17 mouse cellular contexts compared by ENCODE assay signal in the genomic region with DNA sequence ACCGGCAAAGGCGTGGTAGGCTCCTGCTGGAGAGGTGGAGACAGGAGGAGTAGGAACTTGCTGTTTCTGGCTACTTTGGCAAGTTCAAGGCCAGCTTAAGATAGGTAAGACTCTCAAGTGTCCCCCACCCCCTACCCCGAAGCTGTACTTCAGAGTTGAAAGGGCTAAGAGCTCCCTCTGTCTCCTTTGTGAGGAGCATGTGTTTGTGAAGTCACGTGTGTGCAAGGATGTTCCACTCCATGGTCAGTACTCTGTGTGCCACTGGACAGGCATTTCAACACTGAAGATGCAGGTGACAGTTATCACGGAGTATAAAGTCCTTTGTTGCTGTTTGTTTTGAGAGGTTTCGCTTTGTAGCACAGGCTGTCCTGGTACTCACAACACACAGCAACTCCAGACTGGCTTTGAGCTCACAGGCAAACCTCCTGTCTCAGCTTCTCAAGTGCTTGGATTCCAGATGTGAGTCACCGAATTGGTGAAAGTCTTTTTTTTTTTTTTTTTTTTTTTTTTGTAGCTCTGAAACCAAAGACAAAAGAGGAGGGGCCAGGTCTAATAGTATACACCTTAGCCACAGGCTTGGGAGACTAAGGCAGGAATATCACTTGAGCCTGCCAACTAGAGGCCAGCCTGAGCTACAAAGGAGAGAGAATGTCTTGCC. TPM values are rescaled to one million over a fixed set of nuclear protein-coding genes. Genes with fewer than 3 reads are reported as not detected.
A peak's percentile ranks its signal among the peaks of the same experiment; 100 is the strongest.
DNase-seq lines count a peak whose midpoint lies in the region; ATAC-seq and TF ChIP-seq lines count a peak whose summit lies in the region.
"Had no signal": no experiment of that assay in that cellular context is flagged by ENCODE, and none has a peak within 500 bp of the region (broad histone marks: within the 10 kb centered on the region; RNA-seq: fewer than 3 reads in every experiment).

No protein-coding gene starts in this region.

- H3K27me3 ChIP-seq in heart, embryonic 13.5 days (replicated peaks) = no peaks in the 10 kb centered on the region
- no peaks in the 10 kb centered on the region for H3K27me3 ChIP-seq in limb, embryonic 11.5 days (ENCODE audit: control insufficient read depth, insufficient read depth, low read length)
- no peaks in the 10 kb centered on the region for H3K27me3 ChIP-seq in midbrain, embryonic 14.5 days (ENCODE audit: control insufficient read depth, insufficient read depth, low read length)
- H3K27me3 ChIP-seq: embryonic facial prominence, embryonic 13.5 days; forebrain, embryonic 15.5 days; kidney, embryonic 15.5 days; neural tube, embryonic 12.5 days had no signal

- no peak overlapping the region for H3K4me3 ChIP-seq in heart, embryonic 13.5 days
- no peak overlapping the region for H3K4me3 ChIP-seq in bone marrow, adult 2 months (replicated peaks; ENCODE audit: control insufficient read depth, low read depth, low read length)
- H3K4me3 ChIP-seq in limb, embryonic 11.5 days (ENCODE audit: low read depth, low read length) = no peak overlapping the region
- no peak overlapping the region for H3K4me3 ChIP-seq in midbrain, embryonic 14.5 days (replicated peaks; ENCODE audit: low read depth, low read length)
- H3K4me3 ChIP-seq: embryonic facial prominence, embryonic 13.5 days; forebrain, embryonic 15.5 days; kidney, embryonic 15.5 days; neural tube, embryonic 12.5 days had no signal

- peak overlapping the region; percentile 96 for H3K27ac ChIP-seq in heart, embryonic 13.5 days (replicated peaks)
- H3K27ac ChIP-seq in bone marrow, adult 2 months (ENCODE audit: control insufficient read depth, insufficient read depth, low read depth, low read length, poor library complexity) = peak overlapping the region; percentile 95
- H3K27ac ChIP-seq in limb, embryonic 11.5 days (replicated peaks; ENCODE audit: low read depth, low read length) = peak overlapping the region; percentile 6
- H3K27ac ChIP-seq in midbrain, embryonic 14.5 days (replicated peaks; ENCODE audit: low read depth, low read length) = no peak overlapping the region
- H3K27ac ChIP-seq: embryonic facial prominence, embryonic 13.5 days; forebrain, embryonic 15.5 days; kidney, embryonic 15.5 days; neural tube, embryonic 12.5 days had no signal

- TF ChIP-seq CTCF in bone marrow, adult 2 months (IDR thresholded peaks at IDR 0.05; ENCODE audit: control insufficient read depth, insufficient read depth, low read length) = no peak

- intact Hi-C loops in heart, postnatal 25 days (cut with DNase I) = no loop called here

- H3K4me2 ChIP-seq in heart, embryonic 13.5 days = peak overlapping the region; percentile 32
- H3K4me2 ChIP-seq in limb, embryonic 11.5 days (ENCODE audit: low read depth, severe bottlenecking) = no peak overlapping the region
- H3K4me2 ChIP-seq in midbrain, embryonic 14.5 days (ENCODE audit: low read length) = no peak overlapping the region
- H3K4me2 ChIP-seq: embryonic facial prominence, embryonic 13.5 days; forebrain, embryonic 15.5 days; kidney, embryonic 15.5 days; midbrain, embryonic 11.5 days; neural tube, embryonic 12.5 days had no signal

- TF ChIP-seq POLR2A in bone marrow, adult 2 months (IDR thresholded peaks at IDR 0.05; ENCODE audit: borderline replicate concordance, control insufficient read depth, low read depth, low read length) = no peak

- H3K9me3 ChIP-seq in heart, embryonic 13.5 days = no peaks in the 10 kb centered on the region
- no peaks in the 10 kb centered on the region for H3K9me3 ChIP-seq in limb, embryonic 11.5 days (ENCODE audit: control insufficient read depth, low read length)
- no peaks in the 10 kb centered on the region for H3K9me3 ChIP-seq in midbrain, embryonic 14.5 days (ENCODE audit: control insufficient read depth, low read length)
- H3K9me3 ChIP-seq: embryonic facial prominence, embryonic 13.5 days; forebrain, embryonic 15.5 days; kidney, embryonic 15.5 days; neural tube, embryonic 12.5 days had no signal

- DNase-seq in heart, postnatal 25 days (ENCODE audit: low spot score) = no peak
- DNase-seq in 3T3-L1 (ENCODE audit: low read depth, low spot score) = peak; percentile 62
- no peak for DNase-seq in limb, embryonic 11.5 days (ENCODE audit: low spot score)
- DNase-seq in midbrain, embryonic 14.5 days = no peak
- no peak for DNase-seq in ovary, postnatal 14 days (ENCODE audit: low spot score)
- no peak for DNase-seq in kidney, adult 8-10 months
- DNase-seq: cerebellum, postnatal 14 days; layer of hippocampus, adult 9-11 months; left cerebral cortex, postnatal 4 days had no signal

- H3K36me3 ChIP-seq in heart, embryonic 13.5 days = no peaks in the 10 kb centered on the region
- no peaks in the 10 kb centered on the region for H3K36me3 ChIP-seq in limb, embryonic 11.5 days (ENCODE audit: control insufficient read depth, insufficient read depth, low read length)
- no peaks in the 10 kb centered on the region for H3K36me3 ChIP-seq in midbrain, embryonic 14.5 days (ENCODE audit: control insufficient read depth, insufficient read depth, low read length)
- H3K36me3 ChIP-seq: forebrain, embryonic 15.5 days; kidney, embryonic 15.5 days; neural tube, embryonic 12.5 days had no signal

- H3K9ac ChIP-seq in heart, embryonic 13.5 days = peak overlapping the region; percentile 44
- no peak overlapping the region for H3K9ac ChIP-seq in limb, embryonic 11.5 days (ENCODE audit: low read length)
- H3K9ac ChIP-seq in midbrain, embryonic 14.5 days (replicated peaks; ENCODE audit: low read length) = no peak overlapping the region
- H3K9ac ChIP-seq: forebrain, embryonic 15.5 days; kidney, embryonic 15.5 days; neural tube, embryonic 12.5 days had no signal

- no peak for ATAC-seq in heart, embryonic 13.5 days (ENCODE audit: extremely low read depth, insufficient number of reproducible peaks, low FRiP score, low TSS enrichment)
- ATAC-seq in limb, embryonic 11.5 days (ENCODE audit: insufficient number of reproducible peaks, low FRiP score, low TSS enrichment, low read depth) = no peak
- no peak for ATAC-seq in midbrain, embryonic 14.5 days (ENCODE audit: low FRiP score, low TSS enrichment)
- ATAC-seq: forebrain, embryonic 15.5 days; hindbrain, embryonic 16.5 days had no signal

- peaks cover 81% of the 10 kb centered on the region for H3K4me1 ChIP-seq in heart, embryonic 13.5 days
- peaks cover 18% of the 10 kb centered on the region for H3K4me1 ChIP-seq in bone marrow, adult 2 months (ENCODE audit: control insufficient read depth, insufficient read depth, low read length)
- H3K4me1 ChIP-seq in limb, embryonic 11.5 days (ENCODE audit: control insufficient read depth, insufficient read depth, low read length) = peaks cover 35% of the 10 kb centered on the region
- 0 out of 2 replicates have a peak, but pooled peaks cover 3% of the 10 kb centered on the region for H3K4me1 ChIP-seq in midbrain, embryonic 14.5 days (ENCODE audit: control insufficient read depth, insufficient read depth, low read length)

- whole genome bisulfite sequencing in heart, embryonic 13.5 days = 29% methylated on average over 7 of the region's 7 CpGs
- WGBS in bone marrow, adult 2 months = 56% methylated on average over 7 of the region's 7 CpGs
- WGBS in limb, embryonic 11.5 days = 54% methylated on average over 7 of the region's 7 CpGs
- WGBS in midbrain, embryonic 14.5 days = 80% methylated on average over 7 of the region's 7 CpGs

RNA-seq across cellular contexts. Expression of gene Furin, which starts 41.1 kb away (rescaled TPM):
- polyA plus RNA-seq in heart, embryonic 13.5 days (2015; fragmentation: Nextera tagmentation; extraction: Ambion mirVana) = 14.2 and 14.8 TPM in 2 replicates
- 100 to 1,000 TPM; 106 to 118 TPM for total RNA-seq in heart, postnatal 25 days (2021)
- 22.2 and 31.0 TPM in 2 replicates for polyA plus RNA-seq in bone marrow, adult 2 months (2011; ENCODE audit: insufficient read depth, insufficient read length, low replicate concordance, missing spikeins)
- 9.2 and 10.0 TPM in 2 replicates for polyA plus RNA-seq in limb, embryonic 11.5 days (2014; fragmentation: Nextera tagmentation; extraction: Ambion mirVana)
- polyA plus RNA-seq in midbrain, embryonic 14.5 days (2014; fragmentation: Nextera tagmentation; extraction: Ambion mirVana) = 4.6 and 4.9 TPM in 2 replicates

RNA-seq across cellular contexts. Expression of gene Fes, which starts 58.6 kb away (rescaled TPM):
- 10.7 and 10.8 TPM in 2 replicates for polyA plus RNA-seq in heart, embryonic 13.5 days (2015; fragmentation: Nextera tagmentation; extraction: Ambion mirVana)
- total RNA-seq in heart, postnatal 25 days (2021) = 10 to 100 TPM; 11.9 to 13.6 TPM
- polyA plus RNA-seq in bone marrow, adult 2 months (2011; ENCODE audit: insufficient read depth, insufficient read length, low replicate concordance, missing spikeins) = 143 and 311 TPM in 2 replicates
- polyA plus RNA-seq in limb, embryonic 11.5 days (2014; fragmentation: Nextera tagmentation; extraction: Ambion mirVana) = 7.6 and 8.4 TPM in 2 replicates
- 1.6 and 3.2 TPM in 2 replicates for polyA plus RNA-seq in midbrain, embryonic 14.5 days (2014; fragmentation: Nextera tagmentation; extraction: Ambion mirVana)

Comparison
In these comparisons a context has a peak if more than half of its experiments do, and no peak if none do; other contexts are left out.
1. RNA of gene Fes, which starts 58.6 kb away (polyA plus RNA-seq): 143 to 311 TPM in bone marrow, adult 2 months; 10.7 to 10.8 TPM in heart, embryonic 13.5 days, 7.6 to 8.4 TPM in limb, embryonic 11.5 days and 1.6 to 3.2 TPM in midbrain, embryonic 14.5 days; every median in the first group is over 10 times any median in the second.